Mouse (Mus musculus) duodenum, adult 2 months (tissue): ENCODE measurements around the gene Reg2. TPM values are rescaled to one million over a fixed set of nuclear protein-coding genes. Genes with fewer than 3 reads are reported as not detected.

Source experiments
- polyA plus RNA-seq: library from polyadenylated mRNA; depleted of rRNA; stranded (reverse); fragments of >200 nt; gene quantifications from 2 replicates; pipeline ENCODE4 v1.2.3, GENCODE M21; 2012; ENCODE audit warnings: low replicate concordance; rRNA removed

The Reg2 gene
- polyA plus RNA-seq, result 0.23 and 72.2 TPM in 2 replicates

DNA sequence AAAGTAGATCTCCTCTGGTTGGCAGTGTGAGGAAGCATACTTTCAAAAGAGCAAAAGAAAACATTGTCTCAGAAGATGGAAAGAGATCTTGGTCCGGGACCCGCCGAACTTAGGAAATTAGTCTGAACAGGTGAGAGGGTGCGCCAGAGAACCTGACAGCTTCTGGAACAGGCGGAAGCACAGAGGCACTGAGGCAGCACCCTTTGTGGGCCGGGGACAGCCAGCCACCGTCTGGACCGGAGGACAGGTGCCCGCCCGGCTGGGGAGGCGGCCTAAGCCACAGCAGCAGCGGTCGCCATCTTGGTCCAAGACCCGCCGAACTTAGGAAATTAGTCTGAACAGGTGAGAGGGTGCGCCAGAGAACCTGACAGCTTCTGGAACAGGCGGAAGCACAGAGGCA is at the start of gene Reg2:
Gene Reg2, plus strand, starts transcription at position 301 of the 400 bp plus-strand sequence.

GRCm38 (mm10) chr6:78370357-78370756 is 25.1 kb upstream of the Reg2 start, which contains the start of gene Reg3b:
Reg3b (plus strand) TSS chr6:78370657.

DNA sequence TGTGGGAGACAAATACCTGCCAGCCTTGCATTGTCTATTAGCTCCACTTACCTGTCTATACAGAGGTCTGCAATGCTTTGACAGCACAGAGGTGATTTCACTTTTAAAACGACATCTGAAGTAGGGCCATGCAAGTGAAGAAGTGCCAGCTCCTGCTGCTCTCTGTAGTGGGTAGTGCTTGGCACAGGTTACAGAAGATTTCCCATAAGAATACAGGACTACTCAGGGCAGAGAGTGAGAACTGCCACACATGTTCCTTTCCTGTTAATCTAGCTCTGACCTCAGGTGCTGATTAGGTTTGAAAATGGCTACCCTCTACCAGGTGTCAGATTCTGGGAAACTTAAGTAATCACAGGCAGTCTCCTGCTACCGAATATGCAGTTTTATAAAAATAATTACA is 16.7 kb upstream of the Reg2 start, which contains the start of gene Reg3d:
Gene Reg3d, minus strand, starts transcription at position 101 of the 400 bp plus-strand sequence.

DNA sequence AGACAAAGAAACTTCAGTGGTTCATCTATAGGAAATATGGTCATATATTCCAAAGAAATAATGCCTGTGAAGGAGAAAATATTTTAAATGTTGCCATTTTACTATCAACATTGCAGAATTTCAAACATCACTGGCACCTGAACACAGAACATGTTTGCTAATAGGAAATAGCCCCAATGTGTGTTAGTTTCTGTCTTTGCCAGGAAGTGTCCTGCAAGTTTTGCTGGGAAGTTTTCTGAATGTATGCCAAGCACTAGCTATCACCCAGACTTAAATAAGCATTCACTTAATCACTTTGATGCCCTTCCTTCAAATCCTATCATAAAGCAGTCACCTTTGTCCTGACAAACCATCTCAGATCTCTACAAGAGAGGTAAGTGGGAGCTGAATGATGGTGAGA is 15.0 kb upstream of the Reg2 start, which contains the start of gene Reg3a:
Gene Reg3a, plus strand, starts transcription at position 301 of the 400 bp plus-strand sequence.

GRCm38 (mm10) chr6:78422411-78422810 is 27.0 kb downstream of the Reg2 start, which contains the start of gene Reg1:
Reg1 (plus strand) TSS chr6:78422711.

Other genes with a start within 250 kb of the Reg2 start
- 584 and 3,274 TPM in 2 replicates for gene Reg3b, start 25.0 kb upstream of the Reg2 start, polyA plus RNA-seq
- gene Reg3d, start 16.8 kb upstream of the Reg2 start, polyA plus RNA-seq, result 0.25 and 4.5 TPM in 2 replicates
- 57.4 and 207 TPM in 2 replicates for gene Reg3a, start 14.9 kb upstream of the Reg2 start, polyA plus RNA-seq
- 450 and 10,088 TPM in 2 replicates for gene Reg1, start 27.1 kb downstream of the Reg2 start, polyA plus RNA-seq
- gene Reg3g, start 73.2 kb downstream of the Reg2 start, polyA plus RNA-seq, result 114 and 556 TPM in 2 replicates